Mouse (Mus musculus) heart, postnatal 10 days (tissue): ENCODE data around the gene Gm20867. TPM values are rescaled to one million over a fixed set of nuclear protein-coding genes. Genes with fewer than 3 reads are reported as not detected.
"Not testable (repeated sequence)": the region's sequence is repeated elsewhere in the genome, so short reads cannot be mapped to it uniquely, and the experiment has no call there.

Source experiments
- DNase-seq, 2 experiments: peaks; one replicate each; pipeline ENCODE4 v3.0.0; 2021
- intact Hi-C: fragments of 180-260 bp; cut with DNase I; formaldehyde crosslinking; loops from one replicate; pipeline ENCODE4 v1.15.1; 2025
- total RNA-seq, 2 experiments: library from RNA; stranded (reverse); gene quantifications; 2 replicates each; pipeline ENCODE4 v1.2.3; 2021

Gene Gm20867
- not detected for total RNA-seq

DNA sequence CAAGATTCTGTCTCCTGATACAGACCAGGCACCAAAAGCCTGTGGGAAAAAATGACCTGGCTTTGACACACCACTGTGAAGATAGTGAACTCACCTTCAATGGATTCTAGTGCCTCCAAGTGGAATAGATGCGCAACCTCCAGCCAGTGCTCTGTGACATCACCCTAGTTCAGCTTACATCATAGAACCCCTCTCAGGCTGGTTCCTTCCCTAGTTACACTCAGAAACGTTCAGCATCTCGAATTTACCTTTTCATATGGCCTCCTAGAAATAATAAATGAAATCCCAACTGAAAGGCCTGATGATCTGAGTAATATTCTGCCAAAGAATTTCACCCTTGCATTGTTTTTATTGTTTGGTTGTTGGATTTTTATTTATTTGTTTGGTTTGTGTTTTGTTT lies at the start of gene Gm20867:
Gene Gm20867, minus strand, starts transcription at position 101 of the 400 bp plus-strand sequence.
- DNase-seq, intact Hi-C loops: not testable (repeated sequence)

Other genes with a start within 250 kb of the Gm20867 start
- gene Gm29564, start 249.8 kb upstream of the Gm20867 start, total RNA-seq, result not detected